Mouse (Mus musculus): ENCODE measurements around the gene Dcaf10. TPM values are rescaled to one million over a fixed set of nuclear protein-coding genes. Genes with fewer than 3 reads are reported as not detected.
"Not testable (repeated sequence)": the region's sequence is repeated elsewhere in the genome, so short reads cannot be mapped to it uniquely, and the experiment has no call there.

The Dcaf10 gene
- polyA plus RNA-seq, 1 experiment from 2014 or later = 13.8 TPM

GRCm38 (mm10) chr4:45356653-45357052 lies 14.8 kb downstream of the Dcaf10 start:
- Histone ChIP-seq H3K4me3 (no peak overlapping the region), H3K9me3 (no peaks in the 10 kb centered on the region), H3K4me2 (replicated peaks) (no peak overlapping the region), H3K27ac (no peak overlapping the region), H3K27me3 (no peaks in the 10 kb centered on the region), H3K4me1 (no peaks in the 10 kb centered on the region), H3K36me3 (peaks cover 42% of the 10 kb centered on the region), H3K9ac (no peak overlapping the region)
- 88% methylated on average over 3 of the region's 3 CpGs for WGBS
- no peak for ATAC-seq (ENCODE audit: low FRiP score, low read depth)

DNA sequence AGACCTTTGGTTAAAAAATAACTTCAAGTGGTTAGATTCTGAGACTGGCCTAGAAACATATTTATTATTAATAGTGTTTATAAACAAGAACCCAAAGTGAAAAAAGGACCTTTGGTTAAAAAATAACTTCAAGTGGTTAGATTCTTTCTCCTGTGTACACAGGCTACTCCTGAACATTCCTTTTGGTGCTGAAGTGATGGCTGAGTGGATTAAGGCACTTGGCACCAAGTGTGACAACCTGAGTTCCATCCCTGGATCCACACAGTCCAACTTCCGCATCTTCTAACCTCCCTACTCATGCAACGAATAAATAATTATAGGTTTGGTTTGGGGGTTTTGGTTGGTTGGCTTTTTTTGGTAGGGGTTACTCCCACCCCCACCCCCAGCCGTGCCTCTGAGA lies 29.4 kb downstream of the Dcaf10 start:
- WGBS = 79% methylated on average over 3 of the region's 3 CpGs
- Histone ChIP-seq H3K36me3 (peaks cover 71% of the 10 kb centered on the region), H3K4me1 (no peaks in the 10 kb centered on the region), H3K4me3 (no peak overlapping the region), H3K4me2 (replicated peaks) (no peak overlapping the region), H3K27ac (no peak overlapping the region), H3K27me3 (no peaks in the 10 kb centered on the region), H3K9me3 (no peaks in the 10 kb centered on the region), H3K9ac (no peak overlapping the region)
- ATAC-seq (ENCODE audit: low FRiP score, low read depth) = no peak

DNA sequence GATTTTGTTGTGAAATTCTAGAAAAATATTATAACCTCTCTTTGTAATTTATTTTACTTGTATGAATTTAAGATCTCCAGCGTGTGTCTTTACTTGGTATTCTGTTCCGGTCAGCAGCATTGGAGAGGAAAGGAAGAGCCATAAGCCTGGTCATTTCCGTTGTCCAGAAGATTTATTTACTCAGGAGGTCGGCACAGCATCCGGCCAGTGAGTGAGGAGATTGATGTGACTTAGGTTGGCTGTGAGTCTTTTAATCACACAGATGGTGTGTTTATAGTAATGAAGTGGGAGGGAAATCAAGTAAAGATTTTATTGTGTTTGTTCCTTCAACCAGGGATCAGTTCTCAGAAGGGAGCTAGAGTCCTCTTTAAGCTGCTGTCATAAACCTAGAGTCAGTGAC lies 33.0 kb downstream of the Dcaf10 start:
- H3K27me3 ChIP-seq = no peaks in the 10 kb centered on the region
- no peak overlapping the region for H3K4me2 ChIP-seq (replicated peaks)
- no peaks in the 10 kb centered on the region for H3K9me3 ChIP-seq
- WGBS = 74% methylated on average over 5 of the region's 5 CpGs
- no peak overlapping the region for H3K27ac ChIP-seq
- H3K36me3 ChIP-seq = peaks cover 77% of the 10 kb centered on the region
- H3K9ac ChIP-seq = no peak overlapping the region
- ATAC-seq (ENCODE audit: low FRiP score, low read depth) = no peak
- no peaks in the 10 kb centered on the region for H3K4me1 ChIP-seq
- H3K4me3 ChIP-seq = no peak overlapping the region

DNA sequence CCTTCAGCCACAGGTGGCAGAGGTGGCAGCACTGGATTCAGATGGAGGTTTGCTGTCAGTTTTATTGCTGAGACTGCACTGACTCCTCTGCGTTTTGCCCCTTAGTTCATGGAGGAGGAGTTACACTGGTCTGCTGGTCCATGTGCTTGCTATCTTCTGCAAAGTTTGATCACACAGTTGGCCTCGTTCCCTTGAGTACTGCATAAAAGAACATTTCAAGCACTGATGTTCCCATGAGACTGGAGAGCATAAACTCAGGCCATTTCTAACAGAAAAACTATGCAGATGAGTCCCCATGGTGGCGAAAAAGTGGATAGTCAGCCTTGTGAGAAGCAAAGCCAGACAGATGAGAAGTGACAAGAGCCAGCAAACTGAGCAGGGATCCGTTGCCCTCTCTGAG lies 34.7 kb downstream of the Dcaf10 start:
- WGBS = 88% methylated on average over 4 of the region's 4 CpGs
- H3K36me3 ChIP-seq = peaks cover 65% of the 10 kb centered on the region

DNA sequence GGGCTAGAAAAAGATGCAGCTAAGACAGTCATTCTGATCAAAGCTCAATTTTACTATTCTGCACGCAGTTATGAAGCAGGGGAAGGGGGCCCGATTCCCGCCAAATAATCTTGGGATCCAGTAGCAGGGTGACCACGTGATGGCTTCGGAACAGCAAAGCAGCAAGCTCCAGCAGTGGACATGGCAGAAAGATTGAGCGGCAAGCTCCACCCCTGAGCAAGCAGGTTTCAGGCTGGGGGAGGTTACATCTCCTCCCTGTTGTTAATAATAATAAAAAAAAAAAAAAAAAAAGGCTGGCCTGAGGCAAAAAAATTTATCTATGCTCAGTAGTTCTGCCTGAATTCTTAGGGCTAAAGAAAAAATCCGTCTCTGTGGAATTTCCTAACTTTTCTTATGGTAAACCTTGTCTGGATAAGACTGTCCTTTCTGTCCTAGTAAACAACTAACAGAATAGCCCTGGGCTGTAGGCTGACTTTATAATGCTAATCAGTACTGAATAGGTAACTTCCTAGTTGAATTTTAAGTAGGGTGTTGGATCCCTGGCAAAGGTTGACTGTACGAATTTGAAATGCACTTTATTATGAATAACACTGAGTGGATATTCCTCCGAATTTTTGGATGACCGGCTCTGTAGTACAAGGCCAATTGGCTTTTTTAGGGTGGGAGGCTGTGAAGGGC lies 39.1 kb downstream of the Dcaf10 start:
- H3K36me3 ChIP-seq = peaks cover 23% of the 10 kb centered on the region
- H3K4me2 ChIP-seq (replicated peaks); H3K9me3 ChIP-seq; H3K27me3 ChIP-seq; H3K4me3 ChIP-seq; ATAC-seq (ENCODE audit: low FRiP score, low read depth); H3K27ac ChIP-seq; H3K9ac ChIP-seq; H3K4me1 ChIP-seq: not testable (repeated sequence)
- 87% methylated on average over 10 of the region's 10 CpGs for WGBS

More for the DNA sequence above, 34.7 kb downstream of the Dcaf10 start:
- H3K4me2 ChIP-seq (replicated peaks) = no peak overlapping the region
- H3K4me1 ChIP-seq = no peaks in the 10 kb centered on the region
- no peaks in the 10 kb centered on the region for H3K9me3 ChIP-seq
- no peak overlapping the region for H3K9ac ChIP-seq
- no peak overlapping the region for H3K4me3 ChIP-seq
- ATAC-seq (ENCODE audit: low FRiP score, low read depth) = no peak
- H3K27me3 ChIP-seq = no peaks in the 10 kb centered on the region
- H3K27ac ChIP-seq = no peak overlapping the region

DNA sequence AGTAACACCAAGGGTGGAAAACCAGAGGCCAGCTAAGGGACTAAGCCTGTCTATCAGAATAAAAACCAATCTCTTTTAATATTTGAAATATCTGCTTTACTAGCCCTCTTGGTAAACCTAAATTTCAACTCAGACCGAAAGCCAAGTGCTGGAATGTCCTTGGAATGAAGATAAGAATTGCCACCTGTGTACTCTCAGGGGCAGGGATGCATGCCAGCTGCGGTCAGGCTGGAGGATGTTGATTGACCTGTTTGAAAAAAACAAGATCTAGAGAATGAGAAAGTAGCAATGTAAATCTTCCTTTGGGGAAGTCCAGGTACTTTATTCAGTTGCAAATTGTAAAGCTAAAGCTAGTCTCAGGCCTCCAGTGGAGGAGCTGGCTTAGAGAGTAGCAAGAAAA lies 40.2 kb downstream of the Dcaf10 start:
- WGBS = 78% methylated on average over 2 of the region's 2 CpGs
- not testable (repeated sequence) for H3K27ac ChIP-seq; H3K4me1 ChIP-seq; H3K9me3 ChIP-seq; H3K4me2 ChIP-seq (replicated peaks); H3K27me3 ChIP-seq; ATAC-seq (ENCODE audit: low FRiP score, low read depth); H3K9ac ChIP-seq; H3K4me3 ChIP-seq
- peaks cover 13% of the 10 kb centered on the region for H3K36me3 ChIP-seq

DNA sequence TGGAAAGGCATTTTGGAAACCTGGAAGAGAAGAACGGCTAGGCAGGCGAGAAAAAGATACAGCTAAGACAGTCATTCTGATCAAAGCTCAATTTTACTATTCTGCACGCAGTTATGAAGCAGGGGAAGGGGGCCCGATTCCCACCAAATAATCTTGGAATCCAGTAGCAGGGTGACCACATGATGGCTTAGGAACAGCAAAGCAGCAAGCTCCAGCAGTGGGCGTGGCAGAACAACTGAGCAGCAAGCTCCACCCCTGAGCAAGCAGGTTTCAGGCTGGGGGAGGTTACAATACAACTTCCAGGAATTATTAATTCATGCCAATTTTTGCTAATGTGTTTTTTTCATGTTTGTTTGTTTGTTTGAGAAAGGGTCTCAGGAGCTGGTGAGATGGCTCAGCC lies 45.4 kb downstream of the Dcaf10 start:
- 97% methylated on average over 5 of the region's 5 CpGs for WGBS

DNA sequence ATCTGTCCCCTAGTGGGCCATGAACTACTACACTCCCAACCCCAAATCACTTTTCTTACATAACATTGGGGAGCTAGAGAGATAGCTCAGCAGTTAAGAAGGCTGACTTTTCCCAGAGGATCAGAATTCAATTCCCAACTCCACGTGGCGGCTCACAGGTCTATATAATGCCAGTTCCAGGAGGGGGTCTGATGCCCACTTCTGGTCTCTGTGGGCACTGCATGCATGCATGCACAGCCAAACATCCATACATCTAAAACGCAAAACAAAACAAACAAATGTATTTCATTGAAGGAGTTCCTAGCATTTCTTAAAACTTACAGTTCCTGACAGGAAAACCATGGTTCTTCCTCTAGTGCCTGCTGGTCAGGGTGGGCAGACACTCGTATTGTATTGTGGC lies 50.2 kb downstream of the Dcaf10 start:
- H3K27me3 ChIP-seq = no peaks in the 10 kb centered on the region
- H3K9ac ChIP-seq = no peak overlapping the region
- H3K4me1 ChIP-seq = no peaks in the 10 kb centered on the region
- ATAC-seq (ENCODE audit: low FRiP score, low read depth) = no peak
- 72% methylated on average over 4 of the region's 4 CpGs for WGBS
- no peak overlapping the region for H3K4me3 ChIP-seq
- no peak overlapping the region for H3K4me2 ChIP-seq (replicated peaks)
- peaks cover 13% of the 10 kb centered on the region for H3K36me3 ChIP-seq
- no peaks in the 10 kb centered on the region for H3K9me3 ChIP-seq
- H3K27ac ChIP-seq = no peak overlapping the region

More for the DNA sequence above, 45.4 kb downstream of the Dcaf10 start:
- not testable (repeated sequence) for H3K9me3 ChIP-seq; H3K4me3 ChIP-seq; H3K4me1 ChIP-seq; H3K4me2 ChIP-seq (replicated peaks); ATAC-seq (ENCODE audit: low FRiP score, low read depth); H3K27me3 ChIP-seq; H3K27ac ChIP-seq; H3K36me3 ChIP-seq; H3K9ac ChIP-seq

GRCm38 (mm10) chr4:45392572-45392971 lies 50.7 kb downstream of the Dcaf10 start:
- H3K9me3 ChIP-seq = no peaks in the 10 kb centered on the region
- no peak for ATAC-seq (ENCODE audit: low FRiP score, low read depth)
- 65% methylated on average over 11 of the region's 11 CpGs for WGBS
- H3K4me3 ChIP-seq = no peak overlapping the region
- H3K27me3 ChIP-seq = no peaks in the 10 kb centered on the region
- H3K27ac ChIP-seq = no peak overlapping the region
- no peak overlapping the region for H3K9ac ChIP-seq
- no peaks in the 10 kb centered on the region for H3K4me1 ChIP-seq
- H3K4me2 ChIP-seq (replicated peaks) = no peak overlapping the region
- peaks cover 18% of the 10 kb centered on the region for H3K36me3 ChIP-seq

- no peak for ATAC-seq (ENCODE audit: low FRiP score, low read depth)
- Histone ChIP-seq H3K27me3 (no peaks in the 10 kb centered on the region), H3K9ac (no peak overlapping the region), H3K4me2 (replicated peaks) (no peak overlapping the region), H3K27ac (no peak overlapping the region), H3K4me3 (no peak overlapping the region), H3K4me1 (no peaks in the 10 kb centered on the region), H3K36me3 (peaks cover 22% of the 10 kb centered on the region), H3K9me3 (no peaks in the 10 kb centered on the region)
- 73% methylated on average over 8 of the region's 8 CpGs for WGBS
These were observed 51.1 kb downstream of the Dcaf10 start for GRCm38 (mm10) chr4:45392994-45393393.

GRCm38 (mm10) chr4:45393658-45394057 lies 51.8 kb downstream of the Dcaf10 start:
- H3K36me3 ChIP-seq = peaks cover 29% of the 10 kb centered on the region
- H3K27ac ChIP-seq = no peak overlapping the region
- no peak for ATAC-seq (ENCODE audit: low FRiP score, low read depth)
- H3K4me2 ChIP-seq (replicated peaks) = no peak overlapping the region
- no peaks in the 10 kb centered on the region for H3K4me1 ChIP-seq
- H3K4me3 ChIP-seq = no peak overlapping the region
- no peaks in the 10 kb centered on the region for H3K9me3 ChIP-seq
- H3K27me3 ChIP-seq = no peaks in the 10 kb centered on the region
- no peak overlapping the region for H3K9ac ChIP-seq
- 77% methylated on average over 5 of the region's 5 CpGs for WGBS

GRCm38 (mm10) chr4:45396211-45396610 lies 54.3 kb downstream of the Dcaf10 start:
- H3K4me1 ChIP-seq; ATAC-seq (ENCODE audit: low FRiP score, low read depth); H3K4me2 ChIP-seq (replicated peaks); H3K27me3 ChIP-seq; H3K9me3 ChIP-seq; H3K9ac ChIP-seq; H3K4me3 ChIP-seq; H3K27ac ChIP-seq: not testable (repeated sequence)
- 82% methylated on average over 6 of the region's 6 CpGs for WGBS
- H3K36me3 ChIP-seq = peaks cover 52% of the 10 kb centered on the region

- H3K9ac ChIP-seq; H3K9me3 ChIP-seq; ATAC-seq (ENCODE audit: low FRiP score, low read depth); H3K4me1 ChIP-seq; H3K4me3 ChIP-seq; H3K27ac ChIP-seq; H3K27me3 ChIP-seq; H3K4me2 ChIP-seq (replicated peaks): not testable (repeated sequence)
- WGBS = 84% methylated on average over 5 of the region's 5 CpGs
- H3K36me3 ChIP-seq = peaks cover 72% of the 10 kb centered on the region
These were observed 56.4 kb downstream of the Dcaf10 start for GRCm38 (mm10) chr4:45398315-45398714.

Measured in limb, embryonic 13.5 days (tissue).